Comparison of ENCODE assay signal across 23 mouse cellular contexts in genomic region chr3:16915389-16916071, GRCm38 (mm10).
DNase-seq lines count a peak whose midpoint lies in the region; ATAC-seq and TF ChIP-seq lines count a peak whose summit lies in the region.
"Had no signal": no experiment of that assay in that cellular context is flagged by ENCODE, and none has a peak within 500 bp of the region (broad histone marks: within the 10 kb centered on the region; RNA-seq: fewer than 3 reads in every experiment).

No protein-coding gene starts in this region.

- ATAC-seq in intestine, embryonic 14.5 days (replicated peaks; ENCODE audit: low FRiP score, low TSS enrichment, low read depth), result peak; percentile 81
- peak; percentile 88 for ATAC-seq in intestine, postnatal 0 days
- ATAC-seq: activated CD4-positive, CD25-positive, alpha-beta regulatory T cell, adult 4 months; forebrain, embryonic 15.5 days; hindbrain, postnatal 0 days had no signal

- TF ChIP-seq CTCF in intestine, postnatal 0 days (IDR thresholded peaks at IDR 0.05; ENCODE audit: low read depth), result no peak

- H3K27ac ChIP-seq in intestine, embryonic 14.5 days (ENCODE audit: low read depth), result no peak overlapping the region
- H3K27ac ChIP-seq in intestine, postnatal 0 days (ENCODE audit: low read depth, low read length), result no peak overlapping the region
- H3K27ac ChIP-seq: embryonic facial prominence, embryonic 12.5 days; embryonic facial prominence, embryonic 15.5 days; forebrain, embryonic 12.5 days; forebrain, embryonic 15.5 days; heart, embryonic 13.5 days; hindbrain, embryonic 14.5 days; hindbrain, postnatal 0 days had no signal

- no peaks in the 10 kb centered on the region for H3K27me3 ChIP-seq in intestine, embryonic 14.5 days (replicated peaks; ENCODE audit: control insufficient read depth, insufficient read depth, low read length)
- no peaks in the 10 kb centered on the region for H3K27me3 ChIP-seq in intestine, postnatal 0 days (replicated peaks; ENCODE audit: control insufficient read depth, insufficient read depth, low read length)
- H3K27me3 ChIP-seq: embryonic facial prominence, embryonic 12.5 days; embryonic facial prominence, embryonic 15.5 days; forebrain, embryonic 12.5 days; forebrain, embryonic 15.5 days; heart, embryonic 13.5 days had no signal

- no peaks in the 10 kb centered on the region for H3K4me1 ChIP-seq in intestine, embryonic 14.5 days (replicated peaks; ENCODE audit: control insufficient read depth, insufficient read depth, low read length)
- H3K4me1 ChIP-seq in intestine, postnatal 0 days (replicated peaks; ENCODE audit: control insufficient read depth, insufficient read depth, low read length), result no peaks in the 10 kb centered on the region
- H3K4me1 ChIP-seq: embryonic facial prominence, embryonic 12.5 days; embryonic facial prominence, embryonic 15.5 days; forebrain, embryonic 12.5 days; forebrain, embryonic 15.5 days; heart, embryonic 13.5 days had no signal

- peak; percentile 1 for DNase-seq in adrenal gland, adult 2 months
- DNase-seq in adrenal gland, postnatal 36 days, result no peak
- no peak for DNase-seq in intestine, embryonic 14.5 days (ENCODE audit: low spot score)
- DNase-seq in layer of hippocampus, adult 9-11 months, result no peak
- DNase-seq in left cerebral cortex, postnatal 4 days, result no peak
- DNase-seq: adrenal gland, postnatal 10 days; cerebellum, adult 11 months; cerebellum, adult 2 months; cerebellum, adult 9-11 months; cerebellum, postnatal 25 days; gastrocnemius, postnatal 25 days; heart, adult 18-20 months; heart, postnatal 14 days; heart, postnatal 4 days had no signal

- intact Hi-C loops in left cerebral cortex, postnatal 4 days (cut with DNase I), result no loop called here

- no peaks in the 10 kb centered on the region for H3K9me3 ChIP-seq in intestine, embryonic 14.5 days (ENCODE audit: control insufficient read depth, low read length)
- H3K9me3 ChIP-seq in intestine, postnatal 0 days (ENCODE audit: control insufficient read depth), result no peaks in the 10 kb centered on the region
- H3K9me3 ChIP-seq: embryonic facial prominence, embryonic 12.5 days; embryonic facial prominence, embryonic 15.5 days; forebrain, embryonic 12.5 days; forebrain, embryonic 15.5 days; heart, embryonic 13.5 days had no signal

- WGBS in intestine, embryonic 14.5 days, result 60% methylated on average over 2 of the region's 2 CpGs
- 45% methylated on average over 2 of the region's 2 CpGs for WGBS in intestine, postnatal 0 days

- no peak overlapping the region for H3K4me2 ChIP-seq in intestine, embryonic 14.5 days (ENCODE audit: low read length)
- H3K4me2 ChIP-seq in intestine, postnatal 0 days (replicated peaks; ENCODE audit: low read depth), result no peak overlapping the region
- H3K4me2 ChIP-seq: embryonic facial prominence, embryonic 12.5 days; embryonic facial prominence, embryonic 15.5 days; forebrain, embryonic 12.5 days; forebrain, embryonic 15.5 days; heart, embryonic 13.5 days; hindbrain, embryonic 14.5 days had no signal

- no peak overlapping the region for H3K9ac ChIP-seq in intestine, embryonic 14.5 days (ENCODE audit: low read length)
- no peak overlapping the region for H3K9ac ChIP-seq in intestine, postnatal 0 days (ENCODE audit: low read depth, low read length)
- H3K9ac ChIP-seq: embryonic facial prominence, embryonic 12.5 days; embryonic facial prominence, embryonic 15.5 days; forebrain, embryonic 12.5 days; forebrain, embryonic 15.5 days; heart, embryonic 13.5 days; hindbrain, embryonic 14.5 days had no signal

- H3K36me3 ChIP-seq in intestine, embryonic 14.5 days (ENCODE audit: control insufficient read depth, insufficient read depth, low read length), result no peaks in the 10 kb centered on the region
- no peaks in the 10 kb centered on the region for H3K36me3 ChIP-seq in intestine, postnatal 0 days (ENCODE audit: control insufficient read depth, insufficient read depth)
- H3K36me3 ChIP-seq: embryonic facial prominence, embryonic 12.5 days; embryonic facial prominence, embryonic 15.5 days; forebrain, embryonic 12.5 days; forebrain, embryonic 15.5 days; heart, embryonic 13.5 days had no signal

- H3K4me3 ChIP-seq in intestine, embryonic 14.5 days (ENCODE audit: low read depth, low read length), result no peak overlapping the region
- H3K4me3 ChIP-seq in intestine, postnatal 0 days (ENCODE audit: low read depth, low read length), result no peak overlapping the region
- H3K4me3 ChIP-seq: embryonic facial prominence, embryonic 12.5 days; embryonic facial prominence, embryonic 15.5 days; forebrain, embryonic 12.5 days; forebrain, embryonic 15.5 days; heart, embryonic 13.5 days had no signal
